Mouse (Mus musculus) neural tube, embryonic 12.5 days (tissue): ENCODE measurements around the gene Vmn1r217. TPM values are rescaled to one million over a fixed set of nuclear protein-coding genes. Genes with fewer than 3 reads are reported as not detected.
"Not testable (repeated sequence)": the region's sequence is repeated elsewhere in the genome, so short reads cannot be mapped to it uniquely, and the experiment has no call there.

Experiments used
- ATAC-seq: fragments of 200-750 bp; cut with Nextera tagmentation; 2 replicates; pipeline ENCODE4 v1.8.0; 2017; ENCODE audit warnings: low read depth, mild to moderate bottlenecking, moderate TSS enrichment, moderate library complexity; ENCODE audit not compliant: low FRiP score
- H3K27ac ChIP-seq: fragments of 300-500 bp; sonication (generic); 2 replicates; pipeline ENCODE4 v1.5.1; 2016
- H3K27me3 ChIP-seq: fragments of 300-500 bp; sonication (generic); replicated peaks from 2 replicates; pipeline ENCODE4 v1.6.1; 2016; ENCODE audit warnings: mild to moderate bottlenecking
- H3K36me3 ChIP-seq: fragments of 300-500 bp; sonication (generic); 2 replicates; pipeline ENCODE4 v1.6.1; 2016; ENCODE audit warnings: mild to moderate bottlenecking
- H3K4me1 ChIP-seq: fragments of 300-500 bp; sonication (generic); 2 replicates; pipeline ENCODE4 v1.6.1; 2016
- H3K4me2 ChIP-seq: fragments of 300-500 bp; sonication (generic); replicated peaks from 2 replicates; pipeline ENCODE4 v1.6.1; 2016; ENCODE audit warnings: mild to moderate bottlenecking
- H3K4me3 ChIP-seq: fragments of 300-500 bp; sonication (generic); 2 replicates; pipeline ENCODE4 v1.5.1; 2016
- H3K9ac ChIP-seq: fragments of 300-500 bp; sonication (generic); 2 replicates; pipeline ENCODE4 v1.6.1; 2016; ENCODE audit warnings: mild to moderate bottlenecking
- H3K9me3 ChIP-seq: fragments of 300-500 bp; sonication (generic); 2 replicates; pipeline ENCODE4 v1.6.1; 2016; ENCODE audit warnings: mild to moderate bottlenecking
- WGBS: fragments of 180-500 bp; shearing (Covaris S2); methylation state at CpG from one replicate; pipeline ENCODE4 v1.1.7; 2016; 5-methylcytosine and 5-hydroxymethylcytosine counted together
- polyA plus RNA-seq: library from polyadenylated mRNA; unstranded; fragments of >200 nt; fragmentation: Nextera tagmentation; extraction: Ambion mirVana; gene quantifications from 2 replicates; pipeline ENCODE4 v1.2.1, GENCODE M21; 2016

The Vmn1r217 gene
- polyA plus RNA-seq = not detected in 2 replicates

- H3K36me3 ChIP-seq, H3K4me1 ChIP-seq, H3K9ac ChIP-seq, H3K27me3 ChIP-seq, H3K4me2 ChIP-seq, H3K4me3 ChIP-seq, H3K27ac ChIP-seq, H3K9me3 ChIP-seq, ATAC-seq: not testable (repeated sequence)
- 84% methylated on average over 1 of the region's 1 CpGs for WGBS
These were observed at the start of gene Vmn1r217 for GRCm38 (mm10) chr13:23118126-23118525. Vmn1r217 (minus strand) TSS chr13:23118226.

- not testable (repeated sequence) for H3K9me3 ChIP-seq, ATAC-seq
These were observed 48.4 kb upstream of the Vmn1r217 start for GRCm38 (mm10) chr13:23166471-23166870.

GRCm38 (mm10) chr13:23159012-23159411, 41.0 kb upstream of the Vmn1r217 start, which contains the start of gene Vmn1r219:
Vmn1r219 (plus strand) TSS chr13:23159312.
- 89% methylated on average over 4 of the region's 4 CpGs for WGBS
- H3K4me2 ChIP-seq = no peak within 1 kb of the TSS
- ATAC-seq = no peak
- no peak within 1 kb of the TSS for H3K4me3 ChIP-seq
- no peak within 1 kb of the TSS for H3K9ac ChIP-seq
- no peaks in the 10 kb centered on the region for H3K9me3 ChIP-seq
- no peak within 1 kb of the TSS for H3K27ac ChIP-seq
- no peaks in the 10 kb centered on the region for H3K36me3 ChIP-seq
- H3K27me3 ChIP-seq = no peaks in the 10 kb centered on the region
- no peaks in the 10 kb centered on the region for H3K4me1 ChIP-seq

More at GRCm38 (mm10) chr13:23166471-23166870, 48.4 kb upstream of the Vmn1r217 start:
- H3K9ac ChIP-seq, H3K27me3 ChIP-seq, H3K27ac ChIP-seq, H3K4me2 ChIP-seq, H3K4me3 ChIP-seq, H3K36me3 ChIP-seq, H3K4me1 ChIP-seq: not testable (repeated sequence)
- WGBS = 90% methylated on average over 4 of the region's 4 CpGs

GRCm38 (mm10) chr13:23157848-23158247, 39.8 kb upstream of the Vmn1r217 start:
- Histone ChIP-seq H3K27me3 (no peaks in the 10 kb centered on the region), H3K36me3 (no peaks in the 10 kb centered on the region), H3K4me2 (no peak overlapping the region), H3K27ac (no peak overlapping the region), H3K9ac (no peak overlapping the region), H3K9me3 (no peaks in the 10 kb centered on the region), H3K4me1 (no peaks in the 10 kb centered on the region), H3K4me3 (no peak overlapping the region)
- 85% methylated on average over 3 of the region's 3 CpGs for WGBS
- no peak for ATAC-seq

GRCm38 (mm10) chr13:23138880-23139279, 20.9 kb upstream of the Vmn1r217 start:
- Histone ChIP-seq H3K27ac (no peak overlapping the region), H3K36me3 (no peaks in the 10 kb centered on the region), H3K27me3 (no peaks in the 10 kb centered on the region), H3K9me3 (no peaks in the 10 kb centered on the region), H3K4me3 (no peak overlapping the region), H3K4me1 (no peaks in the 10 kb centered on the region), H3K4me2 (no peak overlapping the region), H3K9ac (no peak overlapping the region)
- 90% methylated on average over 2 of the region's 2 CpGs for WGBS
- no peak for ATAC-seq

- H3K36me3 ChIP-seq = no peaks in the 10 kb centered on the region
- no peaks in the 10 kb centered on the region for H3K27me3 ChIP-seq
- no peak overlapping the region for H3K4me2 ChIP-seq
- no peaks in the 10 kb centered on the region for H3K4me1 ChIP-seq
- H3K27ac ChIP-seq = no peak overlapping the region
- no peak overlapping the region for H3K9ac ChIP-seq
- no peak overlapping the region for H3K4me3 ChIP-seq
- 75% methylated on average over 1 of the region's 1 CpGs for WGBS
- no peak for ATAC-seq
- H3K9me3 ChIP-seq = no peaks in the 10 kb centered on the region
These were observed 15.5 kb upstream of the Vmn1r217 start for GRCm38 (mm10) chr13:23133501-23133900.

GRCm38 (mm10) chr13:23133099-23133498, 15.1 kb upstream of the Vmn1r217 start, which contains the start of gene Vmn1r218:
Vmn1r218 (plus strand) TSS chr13:23133155.
- H3K4me2 ChIP-seq = no peak within 1 kb of the TSS
- no peak within 1 kb of the TSS for H3K27ac ChIP-seq
- H3K27me3 ChIP-seq = no peaks in the 10 kb centered on the region
- no peak within 1 kb of the TSS for H3K9ac ChIP-seq
- H3K4me1 ChIP-seq = no peaks in the 10 kb centered on the region
- no peaks in the 10 kb centered on the region for H3K36me3 ChIP-seq
- no peaks in the 10 kb centered on the region for H3K9me3 ChIP-seq
- no peak within 1 kb of the TSS for H3K4me3 ChIP-seq
- 76% methylated on average over 3 of the region's 3 CpGs for WGBS
- no peak for ATAC-seq

- no peak overlapping the region for H3K27ac ChIP-seq
- no peak for ATAC-seq
- 96% methylated on average over 2 of the region's 2 CpGs for WGBS
- H3K4me1 ChIP-seq = no peaks in the 10 kb centered on the region
- H3K9ac ChIP-seq = no peak overlapping the region
- no peaks in the 10 kb centered on the region for H3K36me3 ChIP-seq
- H3K9me3 ChIP-seq = no peaks in the 10 kb centered on the region
- no peak overlapping the region for H3K4me2 ChIP-seq
- no peak overlapping the region for H3K4me3 ChIP-seq
- no peaks in the 10 kb centered on the region for H3K27me3 ChIP-seq
These were observed 2.6 kb upstream of the Vmn1r217 start for GRCm38 (mm10) chr13:23120611-23121010.

- no peak for ATAC-seq
- no peaks in the 10 kb centered on the region for H3K9me3 ChIP-seq
- no peak overlapping the region for H3K4me2 ChIP-seq
- H3K4me3 ChIP-seq = no peak overlapping the region
- H3K4me1 ChIP-seq = no peaks in the 10 kb centered on the region
- H3K9ac ChIP-seq = no peak overlapping the region
- no peaks in the 10 kb centered on the region for H3K36me3 ChIP-seq
- no peaks in the 10 kb centered on the region for H3K27me3 ChIP-seq
- 92% methylated on average over 4 of the region's 4 CpGs for WGBS
- no peak overlapping the region for H3K27ac ChIP-seq
These were observed 23.6 kb downstream of the Vmn1r217 start for GRCm38 (mm10) chr13:23094386-23094785.

- no peaks in the 10 kb centered on the region for H3K36me3 ChIP-seq
- H3K27me3 ChIP-seq = no peaks in the 10 kb centered on the region
- no peak overlapping the region for H3K4me2 ChIP-seq
- H3K4me3 ChIP-seq = no peak overlapping the region
- H3K27ac ChIP-seq = no peak overlapping the region
- H3K9ac ChIP-seq = no peak overlapping the region
- H3K9me3 ChIP-seq = no peaks in the 10 kb centered on the region
- WGBS = 88% methylated on average over 2 of the region's 2 CpGs
- no peaks in the 10 kb centered on the region for H3K4me1 ChIP-seq
- ATAC-seq = no peak
These were observed 48.7 kb downstream of the Vmn1r217 start for GRCm38 (mm10) chr13:23069312-23069711.

- WGBS = 77% methylated on average over 1 of the region's 1 CpGs
- Histone ChIP-seq H3K4me3 (no peak within 1 kb of the TSS), H3K4me1 (no peaks in the 10 kb centered on the region), H3K27ac (no peak within 1 kb of the TSS), H3K36me3 (no peaks in the 10 kb centered on the region), H3K9me3 (no peaks in the 10 kb centered on the region), H3K27me3 (no peaks in the 10 kb centered on the region), H3K4me2 (no peak within 1 kb of the TSS), H3K9ac (no peak within 1 kb of the TSS)
- ATAC-seq = no peak
These were observed 50.3 kb downstream of the Vmn1r217 start, which contains the start of gene Vmn1r215 for GRCm38 (mm10) chr13:23067725-23068124. Vmn1r215 (plus strand) TSS chr13:23068025.

GRCm38 (mm10) chr13:23057778-23058177, 60.2 kb downstream of the Vmn1r217 start:
- Histone ChIP-seq H3K4me3 (no peak overlapping the region), H3K27ac (no peak overlapping the region), H3K9me3 (no peaks in the 10 kb centered on the region), H3K36me3 (no peaks in the 10 kb centered on the region), H3K4me1 (no peaks in the 10 kb centered on the region), H3K27me3 (no peaks in the 10 kb centered on the region), H3K9ac (no peak overlapping the region), H3K4me2 (no peak overlapping the region)
- 50% methylated on average over 1 of the region's 1 CpGs for WGBS
- no peak for ATAC-seq
